Mouse (Mus musculus): ENCODE results near the gene Skp2. TPM values are rescaled to one million over a fixed set of nuclear protein-coding genes. Genes with fewer than 3 reads are reported as not detected.
A peak's percentile ranks its signal among the peaks of the same experiment; 100 is the strongest.

Gene Skp2
- total RNA-seq, 1 experiment = 42.7 TPM

DNA sequence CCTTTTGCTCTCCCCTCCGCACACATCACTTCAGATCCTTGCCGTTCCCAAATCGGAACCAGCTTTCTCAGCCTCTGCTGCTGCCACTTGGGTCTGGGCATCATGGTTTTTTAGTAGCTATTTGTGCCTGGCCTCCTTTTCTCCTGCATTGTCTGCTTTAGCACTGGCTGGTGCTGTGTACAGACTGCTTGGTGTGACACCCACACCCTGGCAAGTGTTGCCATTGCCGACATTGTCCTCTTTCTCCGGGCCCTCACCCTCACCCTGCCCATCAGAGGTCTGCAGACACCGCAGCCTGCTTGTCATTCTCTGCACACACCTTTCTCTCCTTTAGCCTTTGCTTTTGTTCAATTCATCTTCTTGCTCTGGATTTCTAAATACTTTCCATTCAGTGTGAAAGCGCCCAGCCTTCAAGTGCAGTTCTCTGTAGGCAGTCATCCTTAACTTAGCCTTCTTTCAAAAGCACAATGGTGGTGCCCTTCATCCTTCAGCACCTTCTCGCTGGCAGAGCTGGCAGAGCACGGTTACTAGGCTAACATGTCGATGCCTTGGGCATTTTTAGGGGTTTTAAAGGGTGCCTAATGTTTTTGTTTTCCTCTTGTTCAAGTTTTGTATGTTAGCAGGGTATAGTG is 54.7 kb downstream of the Skp2 start:
- TF ChIP-seq ZC3H11A (IDR thresholded peaks at IDR 0.05; ENCODE audit: borderline replicate concordance, low read depth, low read length) = no peak
- H3K27ac ChIP-seq (ENCODE audit: insufficient read depth, low read depth, low read length, poor library complexity, severe bottlenecking) = no peak overlapping the region
- in situ Hi-C loops (cut with MboI; ENCODE audit: low sequenced_read_pairs in 2 of 2, unreplicated experiment in 2 of 2) = no loop called here
- H3K9ac ChIP-seq (ENCODE audit: insufficient read depth, low read depth, low read length, poor library complexity, severe bottlenecking) = no peak overlapping the region
- no peak overlapping the region for H3K4me3 ChIP-seq (ENCODE audit: insufficient read depth in 1 of 2, low read depth in 1 of 2, low read length in 2 of 2, poor library complexity in 1 of 2, severe bottlenecking in 1 of 2)
- DNase-seq (ENCODE audit: low read depth, low spot score) = no peak
- H3K9me3 ChIP-seq (ENCODE audit: control insufficient read depth, insufficient read depth, low read depth, low read length) = no peaks in the 10 kb centered on the region
- H3K36me3 ChIP-seq (ENCODE audit: control insufficient read depth, insufficient read depth, low read length, poor library complexity, severe bottlenecking) = peaks cover 32% of the 10 kb centered on the region
- H3K4me1 ChIP-seq (ENCODE audit: control insufficient read depth in 2 of 2, insufficient read depth in 2 of 2, low read length in 2 of 2, poor library complexity in 1 of 2) = no peaks in the 10 kb centered on the region

DNA sequence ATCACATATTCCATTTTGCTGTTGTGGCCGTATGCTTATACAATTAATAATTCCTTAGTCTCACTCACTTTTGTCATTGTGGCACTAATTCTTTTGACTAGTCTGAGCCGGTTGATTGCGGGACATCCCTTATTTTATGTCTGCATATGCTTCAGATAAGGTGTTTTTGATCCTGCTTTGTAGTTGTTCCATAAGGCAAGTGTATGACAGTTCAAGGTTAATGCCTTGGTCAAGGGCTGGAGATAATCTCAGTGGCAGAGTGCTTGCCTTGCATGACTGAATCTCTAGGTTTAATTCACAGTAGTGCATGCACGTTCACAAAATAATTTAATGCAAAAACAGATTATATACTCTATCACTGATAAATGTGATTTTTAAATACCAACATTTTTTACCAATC is 58.4 kb downstream of the Skp2 start:
- no peak overlapping the region for H3K4me3 ChIP-seq (ENCODE audit: insufficient read depth in 1 of 2, low read depth in 1 of 2, low read length in 2 of 2, poor library complexity in 1 of 2, severe bottlenecking in 1 of 2)
- H3K36me3 ChIP-seq (ENCODE audit: control insufficient read depth, insufficient read depth, low read length, poor library complexity, severe bottlenecking) = peaks cover 31% of the 10 kb centered on the region
- H3K9me3 ChIP-seq (ENCODE audit: control insufficient read depth, insufficient read depth, low read depth, low read length) = no peaks in the 10 kb centered on the region
- no peaks in the 10 kb centered on the region; a peak in 1 of 4 replicates for H3K4me1 ChIP-seq (ENCODE audit: control insufficient read depth in 2 of 2, insufficient read depth in 2 of 2, low read length in 2 of 2, poor library complexity in 1 of 2)
- H3K27ac ChIP-seq (ENCODE audit: insufficient read depth, low read depth, low read length, poor library complexity, severe bottlenecking) = no peak overlapping the region
- H3K9ac ChIP-seq (ENCODE audit: insufficient read depth, low read depth, low read length, poor library complexity, severe bottlenecking) = no peak overlapping the region
- in situ Hi-C loops (cut with MboI; ENCODE audit: low sequenced_read_pairs in 2 of 2, unreplicated experiment in 2 of 2) = no loop called here
- no peak for DNase-seq (ENCODE audit: low read depth, low spot score)
- TF ChIP-seq ZNF384 (IDR thresholded peaks at IDR 0.05; ENCODE audit: low read depth, low read length) (no peak), MAFK (IDR thresholded peaks at IDR 0.05; ENCODE audit: insufficient read depth, low read depth, low read length) (no peak), CHD2 (IDR thresholded peaks at IDR 0.05; ENCODE audit: low read depth, low read length) (no peak), ZC3H11A (IDR thresholded peaks at IDR 0.05; ENCODE audit: borderline replicate concordance, low read depth, low read length) (no peak)

DNA sequence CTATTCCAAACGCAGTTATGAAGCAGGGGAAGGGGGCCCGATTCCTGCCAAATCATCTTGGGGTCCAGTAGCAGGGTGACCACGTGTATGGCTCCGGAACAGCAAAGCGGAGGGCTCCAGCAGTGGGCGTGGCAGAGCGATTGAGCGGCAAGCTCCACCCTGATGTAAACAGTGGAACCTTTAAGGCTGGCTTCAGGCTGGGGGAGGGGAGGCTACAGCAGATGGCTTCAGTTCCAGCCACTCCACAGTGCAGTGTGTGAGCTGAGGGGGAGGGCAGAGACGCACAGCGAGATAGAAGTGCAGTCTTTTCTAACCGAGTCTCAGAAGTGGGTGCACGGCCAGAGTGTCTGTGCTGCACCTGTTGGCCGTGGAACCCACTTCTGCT is 60.9 kb downstream of the Skp2 start:
- TF ChIP-seq HCFC1 (IDR thresholded peaks at IDR 0.05; ENCODE audit: borderline replicate concordance, insufficient read depth, low read length) (no peak), CHD2 (IDR thresholded peaks at IDR 0.05; ENCODE audit: low read depth, low read length) (no peak), ZNF384 (IDR thresholded peaks at IDR 0.05; ENCODE audit: low read depth, low read length) (no peak), MAFK (IDR thresholded peaks at IDR 0.05; ENCODE audit: insufficient read depth, low read depth, low read length) (no peak), ZC3H11A (IDR thresholded peaks at IDR 0.05; ENCODE audit: borderline replicate concordance, low read depth, low read length) (no peak)
- Histone ChIP-seq H3K27ac (ENCODE audit: insufficient read depth, low read depth, low read length, poor library complexity, severe bottlenecking) (peak overlapping the region; percentile 28), H3K9me3 (ENCODE audit: control insufficient read depth, insufficient read depth, low read depth, low read length) (no peaks in the 10 kb centered on the region), H3K4me1 (ENCODE audit: control insufficient read depth in 2 of 2, insufficient read depth in 2 of 2, low read length in 2 of 2, poor library complexity in 1 of 2) (no peaks in the 10 kb centered on the region; a peak in 1 of 4 replicates), H3K4me3 (ENCODE audit: insufficient read depth in 1 of 2, low read depth in 1 of 2, low read length in 2 of 2, poor library complexity in 1 of 2, severe bottlenecking in 1 of 2) (peak overlapping the region; percentile 30 to 42), H3K36me3 (ENCODE audit: control insufficient read depth, insufficient read depth, low read length, poor library complexity, severe bottlenecking) (peaks cover 19% of the 10 kb centered on the region), H3K9ac (ENCODE audit: insufficient read depth, low read depth, low read length, poor library complexity, severe bottlenecking) (peak overlapping the region; percentile 42; the same call in 1 of the 2 replicates)
- DNase-seq (ENCODE audit: low read depth, low spot score) = peak; percentile 65
- in situ Hi-C loops (cut with MboI; ENCODE audit: low sequenced_read_pairs in 2 of 2, unreplicated experiment in 2 of 2) = no loop called here

DNA sequence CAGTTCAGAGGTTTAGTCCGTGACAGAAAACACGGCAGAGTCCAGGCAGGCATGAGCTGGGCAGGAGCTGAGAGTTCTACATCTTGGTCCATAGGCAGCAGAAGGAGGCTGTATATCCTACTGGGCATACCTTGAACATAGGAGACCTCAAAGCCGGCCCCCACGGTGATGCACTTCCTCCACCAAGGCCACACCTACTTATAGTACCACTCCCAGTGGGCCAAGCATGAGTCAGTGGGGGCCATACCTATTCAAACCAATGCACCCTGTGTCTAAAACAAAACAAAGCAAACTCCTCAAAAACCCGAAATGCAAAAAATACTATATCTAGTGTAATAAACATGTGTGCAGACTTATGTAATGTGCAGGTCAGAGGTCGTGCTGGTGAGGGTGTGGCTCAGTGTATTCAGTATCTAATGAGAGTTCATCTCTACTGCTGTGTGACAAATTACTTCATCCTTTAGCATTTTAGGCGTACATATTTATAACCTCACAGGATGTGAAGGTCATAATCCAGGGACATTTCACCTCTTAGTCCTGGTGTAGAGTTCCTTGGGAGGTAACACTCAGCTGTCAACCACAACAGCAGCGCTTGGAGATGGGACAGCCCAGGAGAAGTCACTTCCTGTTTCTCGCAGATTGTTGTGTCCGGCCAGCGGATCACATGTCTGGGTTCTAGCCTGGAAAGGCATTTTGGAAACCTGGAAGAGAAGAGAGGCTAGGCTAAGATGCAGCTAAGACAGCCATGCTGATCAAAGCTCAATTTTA is 61.4 kb downstream of the Skp2 start:
- Histone ChIP-seq H3K36me3 (ENCODE audit: control insufficient read depth, insufficient read depth, low read length, poor library complexity, severe bottlenecking) (peaks cover 17% of the 10 kb centered on the region), H3K4me3 (ENCODE audit: insufficient read depth in 1 of 2, low read depth in 1 of 2, low read length in 2 of 2, poor library complexity in 1 of 2, severe bottlenecking in 1 of 2) (peak overlapping the region; percentile 24 to 30), H3K4me1 (ENCODE audit: control insufficient read depth in 2 of 2, insufficient read depth in 2 of 2, low read length in 2 of 2, poor library complexity in 1 of 2) (no peaks in the 10 kb centered on the region; a peak in 1 of 4 replicates), H3K27ac (ENCODE audit: insufficient read depth, low read depth, low read length, poor library complexity, severe bottlenecking) (peak overlapping the region; percentile 28), H3K9me3 (ENCODE audit: control insufficient read depth, insufficient read depth, low read depth, low read length) (no peaks in the 10 kb centered on the region), H3K9ac (ENCODE audit: insufficient read depth, low read depth, low read length, poor library complexity, severe bottlenecking) (peak overlapping the region; percentile 42; the same call in 1 of the 2 replicates)
- in situ Hi-C loops (cut with MboI; ENCODE audit: low sequenced_read_pairs in 2 of 2, unreplicated experiment in 2 of 2) = no loop called here
- DNase-seq (ENCODE audit: low read depth, low spot score) = no peak
- TF ChIP-seq ZNF384 (IDR thresholded peaks at IDR 0.05; ENCODE audit: low read depth, low read length) = no peak
- TF ChIP-seq MAFK (IDR thresholded peaks at IDR 0.05; ENCODE audit: insufficient read depth, low read depth, low read length) = no peak
- TF ChIP-seq ZC3H11A (IDR thresholded peaks at IDR 0.05; ENCODE audit: borderline replicate concordance, low read depth, low read length) = no peak
